Mouse (Mus musculus): ENCODE data around the gene Chmp4b. TPM values are rescaled to one million over a fixed set of nuclear protein-coding genes. Genes with fewer than 3 reads are reported as not detected.

The Chmp4b gene
- polyA plus RNA-seq, 1 experiment from 2014 or later: 10.9 TPM

GRCm38 (mm10) chr2:154648086-154648485 is 3.4 kb upstream of the Chmp4b start:
- DNase-seq (ENCODE audit: low spot score) (no peak), ATAC-seq (replicated peaks; ENCODE audit: low FRiP score) (no peak)
- WGBS: 28% methylated on average over 3 of the region's 3 CpGs
- Histone ChIP-seq H3K4me3 (ENCODE audit: low read depth, low read length) (no peak overlapping the region), H3K9me3 (ENCODE audit: control insufficient read depth, low read length) (no peaks in the 10 kb centered on the region), H3K36me3 (ENCODE audit: control insufficient read depth, insufficient read depth, low read length) (0 out of 2 replicates have a peak, but pooled peaks cover 2% of the 10 kb centered on the region), H3K4me2 (no peak overlapping the region), H3K4me1 (replicated peaks; ENCODE audit: control insufficient read depth, insufficient read depth, low read length) (no peaks in the 10 kb centered on the region), H3K9ac (ENCODE audit: low read depth, low read length) (no peak overlapping the region), H3K27ac (ENCODE audit: low read depth, low read length) (no peak overlapping the region), H3K27me3 (replicated peaks; ENCODE audit: control insufficient read depth, insufficient read depth, low read length) (no peaks in the 10 kb centered on the region)

- ATAC-seq (replicated peaks; ENCODE audit: low FRiP score) (no peak), DNase-seq (ENCODE audit: low spot score) (no peak)
- H3K36me3 ChIP-seq (ENCODE audit: control insufficient read depth, insufficient read depth, low read length): 0 out of 2 replicates have a peak, but pooled peaks cover 2% of the 10 kb centered on the region
- no peak overlapping the region for H3K4me3 ChIP-seq (ENCODE audit: low read depth, low read length)
- H3K27ac ChIP-seq (ENCODE audit: low read depth, low read length): no peak overlapping the region
- no peaks in the 10 kb centered on the region for H3K4me1 ChIP-seq (replicated peaks; ENCODE audit: control insufficient read depth, insufficient read depth, low read length)
- no peak overlapping the region for H3K4me2 ChIP-seq
- H3K9me3 ChIP-seq (ENCODE audit: control insufficient read depth, low read length): no peaks in the 10 kb centered on the region
- WGBS: 84% methylated on average over 3 of the region's 3 CpGs
- no peaks in the 10 kb centered on the region for H3K27me3 ChIP-seq (replicated peaks; ENCODE audit: control insufficient read depth, insufficient read depth, low read length)
- H3K9ac ChIP-seq (ENCODE audit: low read depth, low read length): no peak overlapping the region
Measured at GRCm38 (mm10) chr2:154650404-154650803, 1.1 kb upstream of the Chmp4b start.

DNA sequence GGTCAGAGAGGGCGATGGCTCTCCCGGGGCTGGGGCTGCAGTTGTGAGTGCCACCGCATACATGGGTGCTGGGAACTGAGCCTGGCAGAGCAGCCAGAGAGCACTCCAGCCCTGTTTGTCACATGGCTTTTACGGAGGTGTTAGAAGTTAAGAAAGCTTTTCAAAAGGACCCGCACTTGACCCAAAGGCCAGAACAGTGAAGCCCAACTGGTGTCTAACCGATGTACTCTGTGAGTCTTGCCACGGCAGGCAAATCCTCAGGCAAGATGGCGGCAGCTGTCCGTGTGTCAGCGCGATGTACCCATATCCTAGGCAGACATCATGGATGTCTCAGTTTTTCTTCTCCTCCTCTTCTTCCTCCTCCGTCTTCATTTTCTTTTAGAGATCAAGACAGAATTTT is 3.5 kb downstream of the Chmp4b start:
- no peaks in the 10 kb centered on the region for H3K36me3 ChIP-seq (ENCODE audit: control insufficient read depth, insufficient read depth, low read length)
- ATAC-seq (replicated peaks; ENCODE audit: low FRiP score) (no peak), DNase-seq (ENCODE audit: low spot score) (no peak)
- H3K4me1 ChIP-seq (replicated peaks; ENCODE audit: control insufficient read depth, insufficient read depth, low read length): peaks cover 21% of the 10 kb centered on the region
- no peaks in the 10 kb centered on the region for H3K9me3 ChIP-seq (ENCODE audit: control insufficient read depth, low read length)
- H3K27ac ChIP-seq (ENCODE audit: low read depth, low read length): no peak overlapping the region
- H3K4me2 ChIP-seq: no peak overlapping the region
- WGBS: 94% methylated on average over 12 of the region's 12 CpGs
- H3K9ac ChIP-seq (ENCODE audit: low read depth, low read length): no peak overlapping the region
- H3K27me3 ChIP-seq (replicated peaks; ENCODE audit: control insufficient read depth, insufficient read depth, low read length): no peaks in the 10 kb centered on the region
- H3K4me3 ChIP-seq (ENCODE audit: low read depth, low read length): no peak overlapping the region

DNA sequence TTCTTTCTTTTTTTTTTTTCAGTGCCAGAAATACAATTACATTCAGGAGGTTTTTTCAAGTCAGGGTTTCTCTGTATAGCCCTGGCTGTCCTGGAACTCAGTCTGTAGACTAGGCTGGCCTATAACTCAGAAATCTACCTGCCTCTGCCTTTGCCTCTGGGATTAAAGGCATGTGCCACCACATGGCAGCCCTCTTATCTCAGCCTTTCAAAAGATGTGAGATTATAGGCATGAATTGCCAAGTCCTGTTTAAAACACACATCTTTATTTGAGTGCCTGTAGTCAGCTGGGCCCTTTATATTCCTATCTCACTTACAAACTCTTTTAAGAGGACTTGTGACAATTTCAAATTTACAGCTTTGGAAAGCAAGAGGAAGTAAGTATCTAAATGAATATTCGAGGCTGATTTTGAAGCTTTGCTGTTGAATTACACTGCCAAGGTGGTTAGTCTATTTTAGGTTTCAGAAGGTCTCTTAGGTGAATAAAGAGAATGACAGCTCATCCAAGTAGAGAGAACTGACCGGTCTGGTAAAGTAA is 4.4 kb downstream of the Chmp4b start:
- 74% methylated on average over 2 of the region's 2 CpGs for WGBS
- Histone ChIP-seq H3K4me1 (replicated peaks; ENCODE audit: control insufficient read depth, insufficient read depth, low read length) (peaks cover 28% of the 10 kb centered on the region), H3K9me3 (ENCODE audit: control insufficient read depth, low read length) (no peaks in the 10 kb centered on the region), H3K27ac (ENCODE audit: low read depth, low read length) (peak overlapping the region; percentile 37; the same call in 1 of the 2 replicates), H3K4me2 (peak overlapping the region; percentile 62), H3K4me3 (ENCODE audit: low read depth, low read length) (peak overlapping the region; percentile 82; the same call in 1 of the 2 replicates), H3K9ac (ENCODE audit: low read depth, low read length) (peak overlapping the region; percentile 53; the same call in 1 of the 2 replicates), H3K27me3 (replicated peaks; ENCODE audit: control insufficient read depth, insufficient read depth, low read length) (no peaks in the 10 kb centered on the region), H3K36me3 (ENCODE audit: control insufficient read depth, insufficient read depth, low read length) (peaks cover 6% of the 10 kb centered on the region; the same call in 1 of the 2 replicates)
- DNase-seq (ENCODE audit: low spot score) (no peak), ATAC-seq (replicated peaks; ENCODE audit: low FRiP score) (no peak)

DNA sequence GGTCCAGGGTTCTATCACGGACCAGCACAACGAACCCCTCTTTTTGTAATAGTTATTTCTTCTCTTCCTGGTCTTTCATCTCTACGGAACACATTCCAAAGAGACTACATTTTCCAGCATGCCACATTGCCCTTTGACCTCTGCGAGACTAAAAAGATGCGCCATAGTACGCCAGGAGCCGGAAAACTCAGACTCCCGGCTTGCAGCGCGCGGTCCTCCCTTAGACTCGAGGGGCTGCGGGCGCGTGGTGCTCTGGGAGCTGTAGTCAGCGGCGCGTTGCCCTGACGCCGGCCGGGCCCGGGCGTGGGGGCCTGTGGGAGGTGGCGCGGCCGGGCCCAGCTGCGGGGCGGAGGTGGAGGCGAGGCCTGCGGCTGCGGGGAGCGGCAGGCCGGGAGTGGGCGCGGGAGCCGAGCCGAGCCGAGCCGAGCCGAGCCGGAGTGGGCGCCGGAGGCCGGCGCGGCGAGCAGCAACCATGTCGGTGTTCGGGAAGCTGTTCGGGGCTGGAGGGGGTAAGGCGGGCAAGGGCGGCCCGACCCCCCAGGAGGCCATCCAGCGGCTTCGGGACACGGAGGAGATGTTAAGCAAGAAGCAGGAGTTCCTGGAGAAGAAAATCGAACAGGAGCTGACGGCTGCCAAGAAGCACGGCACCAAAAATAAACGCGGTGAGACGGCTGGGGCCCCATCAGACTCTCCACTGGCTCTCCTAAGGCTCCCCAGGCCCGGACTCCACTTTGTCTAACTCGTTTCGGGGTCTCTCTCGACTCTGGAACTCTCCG is 5.4 kb downstream of the Chmp4b start:
- Histone ChIP-seq H3K4me3 (ENCODE audit: low read depth, low read length) (peak overlapping the region; percentile 82), H3K27ac (ENCODE audit: low read depth, low read length) (peak overlapping the region; percentile 83), H3K4me2 (peak overlapping the region; percentile 76), H3K36me3 (ENCODE audit: control insufficient read depth, insufficient read depth, low read length) (peaks cover 13% of the 10 kb centered on the region; the same call in 1 of the 2 replicates), H3K9ac (ENCODE audit: low read depth, low read length) (peak overlapping the region; percentile 85), H3K27me3 (replicated peaks; ENCODE audit: control insufficient read depth, insufficient read depth, low read length) (no peaks in the 10 kb centered on the region), H3K4me1 (replicated peaks; ENCODE audit: control insufficient read depth, insufficient read depth, low read length) (peaks cover 28% of the 10 kb centered on the region), H3K9me3 (ENCODE audit: control insufficient read depth, low read length) (no peaks in the 10 kb centered on the region)
- ATAC-seq (replicated peaks; ENCODE audit: low FRiP score) (peak; percentile 99), DNase-seq (ENCODE audit: low spot score) (peak; percentile 94)
- under 1% methylated on average over 67 of the region's 67 CpGs for WGBS

DNA sequence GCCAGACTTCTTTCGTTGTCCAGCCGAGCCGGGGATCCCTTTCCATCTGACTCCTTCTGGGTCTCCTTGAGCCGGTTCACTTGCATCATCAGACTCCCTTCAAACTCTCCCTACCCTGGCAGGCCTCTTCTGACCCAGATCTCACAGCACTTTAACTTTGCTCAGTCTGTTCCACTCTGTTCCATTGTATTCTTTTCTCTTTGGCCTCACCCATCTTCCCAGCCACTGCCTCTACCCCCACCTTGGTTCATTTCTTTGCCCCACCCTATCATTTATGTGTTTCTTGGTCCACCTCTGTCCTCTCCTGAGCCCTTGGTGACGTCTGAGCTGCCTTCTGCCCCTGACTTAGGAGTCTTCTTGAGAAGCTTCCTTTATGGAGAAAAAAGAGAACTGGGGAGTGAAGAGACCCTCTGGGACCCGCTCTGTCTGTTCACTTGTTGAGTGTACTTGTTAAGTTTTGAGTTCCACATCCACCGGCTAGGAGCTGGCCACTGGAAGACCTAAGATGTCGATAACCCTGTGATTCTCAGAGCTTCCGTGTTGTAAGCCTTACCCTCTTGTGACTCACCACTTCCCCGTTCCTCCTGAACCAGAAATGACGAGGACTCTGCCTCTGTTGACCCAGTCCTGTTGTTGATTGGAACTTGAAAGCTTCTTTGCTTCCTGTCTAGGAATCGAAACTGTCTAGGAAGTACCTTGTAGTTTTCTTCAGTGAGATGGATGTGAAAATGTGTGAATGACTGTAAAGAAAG is 6.2 kb downstream of the Chmp4b start:
- peak; percentile 19; the same call in 1 of the 2 replicates for ATAC-seq (replicated peaks; ENCODE audit: low FRiP score)
- 3% methylated on average over 12 of the region's 12 CpGs for WGBS
- Histone ChIP-seq H3K27ac (ENCODE audit: low read depth, low read length) (peak overlapping the region; percentile 83), H3K4me1 (replicated peaks; ENCODE audit: control insufficient read depth, insufficient read depth, low read length) (peaks cover 28% of the 10 kb centered on the region), H3K36me3 (ENCODE audit: control insufficient read depth, insufficient read depth, low read length) (peaks cover 13% of the 10 kb centered on the region; the same call in 1 of the 2 replicates), H3K4me2 (peak overlapping the region; percentile 76), H3K9ac (ENCODE audit: low read depth, low read length) (peak overlapping the region; percentile 85), H3K27me3 (replicated peaks; ENCODE audit: control insufficient read depth, insufficient read depth, low read length) (no peaks in the 10 kb centered on the region), H3K9me3 (ENCODE audit: control insufficient read depth, low read length) (no peaks in the 10 kb centered on the region), H3K4me3 (ENCODE audit: low read depth, low read length) (peak overlapping the region; percentile 82)
- peak; percentile 50 for DNase-seq (ENCODE audit: low spot score)

GRCm38 (mm10) chr2:154659070-154659469 is 7.6 kb downstream of the Chmp4b start:
- peaks cover 13% of the 10 kb centered on the region; the same call in 1 of the 2 replicates for H3K36me3 ChIP-seq (ENCODE audit: control insufficient read depth, insufficient read depth, low read length)
- DNase-seq (ENCODE audit: low spot score) (no peak), ATAC-seq (replicated peaks; ENCODE audit: low FRiP score) (no peak)
- H3K9me3 ChIP-seq (ENCODE audit: control insufficient read depth, low read length): no peaks in the 10 kb centered on the region
- 71% methylated on average over 4 of the region's 4 CpGs for WGBS
- peak overlapping the region; percentile 32; the same call in 1 of the 2 replicates for H3K27ac ChIP-seq (ENCODE audit: low read depth, low read length)
- H3K9ac ChIP-seq (ENCODE audit: low read depth, low read length): peak overlapping the region; percentile 26; the same call in 1 of the 2 replicates
- peak overlapping the region; percentile 82 for H3K4me3 ChIP-seq (ENCODE audit: low read depth, low read length)
- H3K4me1 ChIP-seq (replicated peaks; ENCODE audit: control insufficient read depth, insufficient read depth, low read length): peaks cover 28% of the 10 kb centered on the region
- peak overlapping the region; percentile 76 for H3K4me2 ChIP-seq
- no peaks in the 10 kb centered on the region for H3K27me3 ChIP-seq (replicated peaks; ENCODE audit: control insufficient read depth, insufficient read depth, low read length)

DNA sequence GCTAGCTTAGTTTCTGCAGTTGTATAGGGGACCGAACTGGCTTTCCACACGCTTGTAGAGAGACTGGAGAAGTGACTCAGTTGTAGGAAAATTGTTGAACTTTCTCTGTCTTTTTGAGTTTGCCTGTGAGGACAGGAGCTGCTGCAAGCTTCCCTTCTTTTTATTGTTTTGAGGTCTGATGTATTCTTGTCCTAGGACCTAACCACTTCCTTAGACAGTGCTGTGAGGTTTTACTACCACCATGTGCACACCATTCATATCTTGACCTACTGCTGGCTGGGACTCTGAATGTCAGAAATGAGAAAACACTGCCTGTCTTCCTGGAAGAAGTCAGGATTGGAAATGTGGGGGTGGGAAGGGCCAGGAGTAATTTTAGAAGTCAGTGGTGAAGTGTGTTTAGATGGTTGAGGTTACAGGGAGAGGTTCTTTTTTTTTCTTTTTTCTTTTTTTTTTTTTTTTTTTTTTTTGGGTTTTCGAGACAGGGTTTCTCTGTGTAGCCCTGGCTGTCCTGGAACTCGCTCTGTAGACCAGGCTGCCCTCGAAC is 8.1 kb downstream of the Chmp4b start:
- Histone ChIP-seq H3K9me3 (ENCODE audit: control insufficient read depth, low read length) (no peaks in the 10 kb centered on the region), H3K9ac (ENCODE audit: low read depth, low read length) (peak overlapping the region; percentile 26; the same call in 1 of the 2 replicates), H3K27me3 (replicated peaks; ENCODE audit: control insufficient read depth, insufficient read depth, low read length) (no peaks in the 10 kb centered on the region), H3K4me1 (replicated peaks; ENCODE audit: control insufficient read depth, insufficient read depth, low read length) (peaks cover 28% of the 10 kb centered on the region), H3K4me3 (ENCODE audit: low read depth, low read length) (peak overlapping the region; percentile 82), H3K4me2 (peak overlapping the region; percentile 76), H3K36me3 (ENCODE audit: control insufficient read depth, insufficient read depth, low read length) (peaks cover 13% of the 10 kb centered on the region; the same call in 1 of the 2 replicates), H3K27ac (ENCODE audit: low read depth, low read length) (peak overlapping the region; percentile 32; the same call in 1 of the 2 replicates)
- DNase-seq (ENCODE audit: low spot score) (no peak), ATAC-seq (replicated peaks; ENCODE audit: low FRiP score) (no peak)
- 66% methylated on average over 3 of the region's 5 CpGs for WGBS

Data from liver, embryonic 11.5 days (tissue).